Mouse (Mus musculus): ENCODE data around the gene Ctrb1. TPM values are rescaled to one million over a fixed set of nuclear protein-coding genes. Genes with fewer than 3 reads are reported as not detected.
A peak's percentile ranks its signal among the peaks of the same experiment; 100 is the strongest.

The Ctrb1 gene
- polyA plus RNA-seq, 1 experiment from 2014 or later: not detected

DNA sequence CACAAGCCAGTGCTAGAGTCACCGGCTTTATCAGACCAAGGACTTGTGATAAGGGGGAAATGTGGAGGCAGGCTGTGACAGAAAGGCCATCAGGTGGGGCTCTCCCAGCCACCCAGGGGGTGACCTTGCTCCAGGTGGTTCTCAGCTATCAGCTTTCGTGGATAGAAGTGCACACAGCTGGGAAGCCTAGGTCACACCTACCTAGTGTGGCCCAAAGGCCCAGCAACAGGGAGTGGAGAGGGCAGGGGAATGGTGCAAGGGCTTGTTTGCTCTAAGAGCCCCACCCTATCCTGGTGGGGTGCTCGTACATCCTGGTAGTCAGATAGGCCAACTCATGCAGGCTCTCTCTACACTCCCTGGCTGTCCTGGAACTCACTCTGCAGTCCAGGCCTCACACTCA lies 14.4 kb upstream of the Ctrb1 start:
- peaks cover 23% of the 10 kb centered on the region for H3K4me1 ChIP-seq
- no peak overlapping the region for H3K4me3 ChIP-seq
- WGBS: 26% methylated on average over 3 of the region's 3 CpGs
- no peaks in the 10 kb centered on the region for H3K27me3 ChIP-seq (replicated peaks)
- no peak overlapping the region for H3K4me2 ChIP-seq
- peaks cover 29% of the 10 kb centered on the region for H3K36me3 ChIP-seq
- no peak for ATAC-seq (ENCODE audit: extremely low read depth, insufficient number of reproducible peaks, low FRiP score, low TSS enrichment)
- no peaks in the 10 kb centered on the region for H3K9me3 ChIP-seq
- 0 out of 2 replicates have a peak overlapping the region, but pooled peaks have one; percentile 5 for H3K9ac ChIP-seq
- H3K27ac ChIP-seq (replicated peaks): 0 out of 2 replicates have a peak overlapping the region, but pooled peaks have one; percentile 20

- H3K27me3 ChIP-seq (replicated peaks): no peaks in the 10 kb centered on the region
- ATAC-seq (ENCODE audit: extremely low read depth, insufficient number of reproducible peaks, low FRiP score, low TSS enrichment): no peak
Measured at GRCm38 (mm10) chr8:111704585-111704984, 13.8 kb upstream of the Ctrb1 start.

DNA sequence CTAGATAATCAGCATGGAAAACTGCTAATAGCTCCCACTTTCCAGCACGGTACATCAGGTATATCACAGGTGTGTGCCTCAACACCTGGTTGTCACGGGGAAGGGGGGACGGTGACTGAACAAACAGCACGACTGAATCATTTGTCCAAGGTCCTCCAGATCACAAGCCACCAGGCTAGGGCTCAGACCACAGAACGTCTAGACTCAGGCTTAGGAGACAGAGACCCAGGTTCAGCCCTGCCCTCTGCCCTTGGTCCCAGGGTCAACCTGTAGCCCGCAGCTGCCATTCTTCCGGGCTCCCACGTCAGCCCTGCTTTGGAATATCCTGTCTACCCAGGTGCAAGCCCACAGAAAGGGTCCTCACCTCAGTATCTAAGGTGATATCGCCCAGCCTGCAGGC lies 10.6 kb upstream of the Ctrb1 start:
- no peak overlapping the region for H3K4me3 ChIP-seq
- H3K9ac ChIP-seq: no peak overlapping the region
- no peak overlapping the region for H3K4me2 ChIP-seq
- WGBS: 74% methylated on average over 9 of the region's 9 CpGs
- H3K36me3 ChIP-seq: no peaks in the 10 kb centered on the region
- H3K4me1 ChIP-seq: peaks cover 18% of the 10 kb centered on the region
- no peaks in the 10 kb centered on the region for H3K27me3 ChIP-seq (replicated peaks)
- peak; percentile 11; the same call in 1 of the 2 replicates for ATAC-seq (ENCODE audit: extremely low read depth, insufficient number of reproducible peaks, low FRiP score, low TSS enrichment)
- H3K9me3 ChIP-seq: no peaks in the 10 kb centered on the region
- H3K27ac ChIP-seq (replicated peaks): no peak overlapping the region

More at GRCm38 (mm10) chr8:111704585-111704984, 13.8 kb upstream of the Ctrb1 start:
- Histone ChIP-seq H3K9ac (0 out of 2 replicates have a peak overlapping the region, but pooled peaks have one; percentile 5), H3K27ac (replicated peaks) (0 out of 2 replicates have a peak overlapping the region, but pooled peaks have one; percentile 20), H3K4me3 (no peak overlapping the region), H3K4me1 (peaks cover 23% of the 10 kb centered on the region), H3K9me3 (no peaks in the 10 kb centered on the region), H3K36me3 (peaks cover 22% of the 10 kb centered on the region), H3K4me2 (no peak overlapping the region)
- WGBS: 86% methylated on average over 12 of the region's 12 CpGs

DNA sequence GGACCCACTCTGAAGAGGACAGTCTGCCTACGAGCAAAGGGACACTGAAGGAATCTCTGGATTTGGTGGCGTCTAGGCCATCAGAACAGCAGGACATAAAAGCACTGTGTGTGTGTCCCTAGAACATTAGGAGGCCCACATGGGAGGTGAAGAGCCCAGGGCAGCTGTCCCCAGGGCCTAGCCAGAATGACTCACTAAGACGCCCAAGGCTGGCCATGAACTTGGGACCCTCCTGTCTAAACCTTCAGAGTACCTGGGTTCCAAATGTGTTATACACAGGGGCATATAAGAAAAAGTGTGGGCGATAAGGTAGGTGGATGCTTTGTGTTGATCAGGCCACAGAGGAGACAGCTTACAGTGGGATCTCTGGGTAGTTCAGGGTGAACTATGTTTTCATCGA lies 9.9 kb upstream of the Ctrb1 start:
- Histone ChIP-seq H3K27ac (replicated peaks) (no peak overlapping the region), H3K9ac (no peak overlapping the region), H3K9me3 (no peaks in the 10 kb centered on the region), H3K4me3 (no peak overlapping the region), H3K36me3 (no peaks in the 10 kb centered on the region), H3K4me1 (peaks cover 12% of the 10 kb centered on the region), H3K4me2 (no peak overlapping the region), H3K27me3 (replicated peaks) (no peaks in the 10 kb centered on the region)
- 81% methylated on average over 5 of the region's 5 CpGs for WGBS
- no peak for ATAC-seq (ENCODE audit: extremely low read depth, insufficient number of reproducible peaks, low FRiP score, low TSS enrichment)

DNA sequence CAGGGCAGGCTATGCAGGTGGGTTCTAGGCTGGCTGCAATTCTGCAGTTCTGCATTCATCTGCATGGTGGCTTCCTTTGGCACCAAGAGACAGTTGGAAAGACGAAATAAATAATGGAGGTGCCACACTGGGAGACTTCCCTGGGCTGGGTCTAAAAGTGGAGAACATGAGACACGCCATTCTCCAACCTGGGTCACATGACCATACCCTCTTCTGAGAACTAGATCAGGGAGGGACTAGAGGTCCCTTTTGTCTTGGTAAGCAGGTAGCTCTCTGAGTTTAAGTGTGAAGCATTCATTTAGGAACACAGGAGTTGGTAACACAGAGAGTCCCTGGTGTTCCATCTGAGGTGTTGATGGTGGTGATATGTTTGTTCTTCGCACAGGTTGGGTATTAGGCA lies 9.4 kb upstream of the Ctrb1 start:
- no peak overlapping the region for H3K4me2 ChIP-seq
- no peaks in the 10 kb centered on the region for H3K36me3 ChIP-seq
- WGBS: 72% methylated on average over 3 of the region's 3 CpGs
- H3K27ac ChIP-seq (replicated peaks): no peak overlapping the region
- H3K9me3 ChIP-seq: no peaks in the 10 kb centered on the region
- no peak overlapping the region for H3K4me3 ChIP-seq
- peaks cover 12% of the 10 kb centered on the region for H3K4me1 ChIP-seq
- no peak overlapping the region for H3K9ac ChIP-seq
- no peak for ATAC-seq (ENCODE audit: extremely low read depth, insufficient number of reproducible peaks, low FRiP score, low TSS enrichment)
- H3K27me3 ChIP-seq (replicated peaks): no peaks in the 10 kb centered on the region

DNA sequence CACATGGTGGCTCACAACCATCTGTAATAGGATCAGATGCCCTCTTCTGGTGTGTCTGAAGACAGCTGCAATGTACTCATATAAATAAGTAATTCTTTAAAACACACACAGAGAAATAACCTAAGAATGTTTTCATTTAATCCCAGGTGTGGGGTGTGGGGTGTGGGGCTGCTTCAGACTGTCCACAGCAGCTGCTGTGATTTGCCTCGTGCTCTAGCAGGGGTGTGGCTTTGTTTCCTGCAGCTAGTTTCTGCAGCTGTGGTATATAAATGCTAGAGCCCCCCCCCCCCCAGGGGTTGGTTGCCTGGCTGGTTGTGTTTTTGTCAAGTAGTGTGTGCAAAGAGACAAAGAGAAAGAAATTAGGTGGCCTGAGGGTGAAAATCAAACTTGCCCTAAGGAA lies 8.2 kb upstream of the Ctrb1 start:
- Histone ChIP-seq H3K27ac (replicated peaks) (no peak overlapping the region), H3K4me2 (no peak overlapping the region), H3K9ac (no peak overlapping the region), H3K36me3 (no peaks in the 10 kb centered on the region), H3K4me3 (no peak overlapping the region), H3K9me3 (no peaks in the 10 kb centered on the region), H3K4me1 (peaks cover 7% of the 10 kb centered on the region), H3K27me3 (replicated peaks) (no peaks in the 10 kb centered on the region)
- no peak for ATAC-seq (ENCODE audit: extremely low read depth, insufficient number of reproducible peaks, low FRiP score, low TSS enrichment)
- 35% methylated on average over 1 of the region's 1 CpGs for WGBS

- H3K27ac ChIP-seq (replicated peaks): no peak overlapping the region
- 79% methylated on average over 10 of the region's 10 CpGs for WGBS
Measured at GRCm38 (mm10) chr8:111697655-111698054, 6.8 kb upstream of the Ctrb1 start.

DNA sequence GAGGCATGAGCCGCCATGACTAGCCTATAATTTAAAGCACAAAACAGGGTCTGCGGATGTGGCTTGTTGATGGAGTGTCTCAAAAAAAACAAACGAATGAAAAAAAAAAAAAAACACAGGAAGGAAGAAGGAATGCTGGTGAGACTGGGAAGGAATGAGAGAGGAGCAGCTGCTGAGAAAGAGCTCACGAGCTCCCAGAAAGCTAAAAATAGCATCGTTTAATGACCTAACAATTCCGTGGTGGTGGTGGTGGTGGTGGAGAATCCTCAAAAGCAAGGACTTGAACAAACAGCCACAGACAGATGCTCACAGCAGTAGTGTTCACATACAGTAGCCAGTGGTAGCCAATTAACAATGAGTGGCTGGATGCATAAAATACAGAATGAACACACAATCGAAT lies 4.6 kb upstream of the Ctrb1 start:
- Histone ChIP-seq H3K4me3 (no peak overlapping the region), H3K9me3 (no peaks in the 10 kb centered on the region), H3K4me2 (no peak overlapping the region), H3K4me1 (peaks cover 13% of the 10 kb centered on the region), H3K36me3 (no peaks in the 10 kb centered on the region), H3K9ac (no peak overlapping the region), H3K27me3 (replicated peaks) (no peaks in the 10 kb centered on the region), H3K27ac (replicated peaks) (no peak overlapping the region; the same call in 1 of the 2 replicates)
- no peak for ATAC-seq (ENCODE audit: extremely low read depth, insufficient number of reproducible peaks, low FRiP score, low TSS enrichment)
- 39% methylated on average over 7 of the region's 7 CpGs for WGBS

More at GRCm38 (mm10) chr8:111697655-111698054, 6.8 kb upstream of the Ctrb1 start:
- ATAC-seq (ENCODE audit: extremely low read depth, insufficient number of reproducible peaks, low FRiP score, low TSS enrichment): no peak
- H3K27me3 ChIP-seq (replicated peaks): no peaks in the 10 kb centered on the region
- no peak overlapping the region for H3K9ac ChIP-seq
- H3K4me2 ChIP-seq: no peak overlapping the region
- H3K36me3 ChIP-seq: no peaks in the 10 kb centered on the region
- H3K4me1 ChIP-seq: peaks cover 13% of the 10 kb centered on the region
- no peaks in the 10 kb centered on the region for H3K9me3 ChIP-seq
- no peak overlapping the region for H3K4me3 ChIP-seq

DNA sequence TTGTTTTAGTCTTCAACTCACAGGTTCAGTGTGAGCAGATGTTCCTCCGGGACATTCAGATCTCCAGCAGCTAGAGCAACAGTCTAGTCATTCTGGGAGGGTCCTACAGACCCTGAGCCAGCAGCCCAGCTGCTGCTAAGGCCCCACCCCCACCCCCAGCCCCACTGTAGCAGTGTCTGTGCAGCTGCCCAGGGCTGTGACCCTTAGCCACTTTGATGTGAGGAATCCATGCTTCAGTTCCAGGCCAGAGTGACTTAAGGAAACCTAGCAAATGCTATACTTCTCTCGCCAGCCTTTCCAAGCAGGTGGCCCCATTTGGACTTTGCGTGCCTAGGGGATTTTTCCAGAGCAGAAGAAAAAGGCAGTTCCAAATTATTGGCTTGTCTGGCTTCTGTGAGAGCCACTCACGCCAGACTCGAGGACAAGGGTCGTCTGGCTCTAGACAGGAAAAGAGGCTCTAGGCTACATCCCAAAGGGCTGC lies 2.5 kb upstream of the Ctrb1 start:
- H3K4me3 ChIP-seq: no peak overlapping the region
- H3K9me3 ChIP-seq: no peaks in the 10 kb centered on the region
- no peak overlapping the region for H3K9ac ChIP-seq
- 43% methylated on average over 6 of the region's 6 CpGs for WGBS
- no peak overlapping the region for H3K4me2 ChIP-seq
- H3K27me3 ChIP-seq (replicated peaks): no peaks in the 10 kb centered on the region
- no peak for ATAC-seq (ENCODE audit: extremely low read depth, insufficient number of reproducible peaks, low FRiP score, low TSS enrichment)
- H3K4me1 ChIP-seq: peaks cover 13% of the 10 kb centered on the region
- no peaks in the 10 kb centered on the region for H3K36me3 ChIP-seq
- no peak overlapping the region for H3K27ac ChIP-seq (replicated peaks)

GRCm38 (mm10) chr8:111686881-111687280 lies 3.9 kb downstream of the Ctrb1 start:
- no peak for ATAC-seq (ENCODE audit: extremely low read depth, insufficient number of reproducible peaks, low FRiP score, low TSS enrichment)
- no peaks in the 10 kb centered on the region for H3K27me3 ChIP-seq (replicated peaks)
- H3K9ac ChIP-seq: no peak overlapping the region
- H3K9me3 ChIP-seq: no peaks in the 10 kb centered on the region
- WGBS: 71% methylated on average over 13 of the region's 13 CpGs
- no peak overlapping the region for H3K4me3 ChIP-seq
- no peaks in the 10 kb centered on the region for H3K4me1 ChIP-seq
- no peaks in the 10 kb centered on the region for H3K36me3 ChIP-seq
- no peak overlapping the region for H3K27ac ChIP-seq (replicated peaks)
- no peak overlapping the region for H3K4me2 ChIP-seq

DNA sequence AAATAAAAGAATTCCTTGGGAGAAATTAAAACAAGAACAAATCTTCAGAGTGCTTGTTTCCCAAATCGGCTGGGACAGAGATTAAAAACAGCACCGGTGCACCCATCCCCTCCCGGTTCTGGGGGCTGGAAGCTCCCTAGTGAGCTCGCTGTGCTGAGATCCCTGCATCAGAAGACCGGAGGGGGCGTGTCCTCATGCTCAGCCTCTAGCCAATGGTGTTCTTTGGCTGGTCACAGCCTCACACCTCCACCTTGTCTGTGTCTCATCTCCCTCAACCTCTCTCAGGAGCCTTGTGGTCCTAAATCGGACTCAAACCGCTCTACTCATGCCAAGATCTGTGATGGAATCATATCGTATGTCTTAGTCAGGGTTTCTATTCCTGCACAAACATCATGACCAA lies 8.3 kb downstream of the Ctrb1 start:
- no peaks in the 10 kb centered on the region for H3K36me3 ChIP-seq

DNA sequence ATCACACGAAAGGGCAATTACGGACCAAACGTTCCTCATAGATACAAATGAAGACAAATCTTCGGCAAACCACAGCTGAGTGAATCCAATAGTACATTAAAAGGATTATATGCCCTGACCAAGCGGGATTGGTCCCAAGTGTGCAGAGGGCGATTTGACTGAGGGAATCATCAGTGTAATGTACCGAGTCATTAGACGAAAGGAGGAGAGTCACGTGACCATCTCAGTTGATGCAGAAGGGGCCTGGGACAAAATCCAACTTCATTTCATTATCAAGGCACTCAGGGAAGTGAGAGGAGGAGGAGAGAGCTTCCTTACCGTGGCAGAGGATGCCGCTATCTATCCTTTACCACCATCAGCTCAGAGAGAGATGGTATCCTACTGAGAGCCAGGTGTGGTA lies 9.7 kb downstream of the Ctrb1 start:
- Histone ChIP-seq H3K9ac (no peak overlapping the region), H3K4me1 (no peaks in the 10 kb centered on the region), H3K4me2 (no peak overlapping the region), H3K4me3 (no peak overlapping the region), H3K36me3 (no peaks in the 10 kb centered on the region), H3K27ac (replicated peaks) (no peak overlapping the region), H3K9me3 (no peaks in the 10 kb centered on the region), H3K27me3 (replicated peaks) (no peaks in the 10 kb centered on the region)
- 64% methylated on average over 11 of the region's 11 CpGs for WGBS
- no peak for ATAC-seq (ENCODE audit: extremely low read depth, insufficient number of reproducible peaks, low FRiP score, low TSS enrichment)

More for the DNA sequence above, 8.3 kb downstream of the Ctrb1 start:
- no peak overlapping the region for H3K4me3 ChIP-seq
- WGBS: 24% methylated on average over 9 of the region's 9 CpGs
- no peaks in the 10 kb centered on the region for H3K4me1 ChIP-seq
- no peak overlapping the region for H3K9ac ChIP-seq
- no peak for ATAC-seq (ENCODE audit: extremely low read depth, insufficient number of reproducible peaks, low FRiP score, low TSS enrichment)
- no peak overlapping the region for H3K27ac ChIP-seq (replicated peaks)
- H3K4me2 ChIP-seq: no peak overlapping the region
- H3K9me3 ChIP-seq: no peaks in the 10 kb centered on the region
- H3K27me3 ChIP-seq (replicated peaks): no peaks in the 10 kb centered on the region
